Mouse (Mus musculus) embryonic fibroblast, embryonic 13.5 days (primary cell): ENCODE results near the gene Pelo. TPM values are rescaled to one million over a fixed set of nuclear protein-coding genes. Genes with fewer than 3 reads are reported as not detected.

Source experiments
- H3K27ac ChIP-seq: 2 replicates; pipeline ENCODE4 v1.5.1; 2012; ENCODE audit warnings: low read length, control low read depth, inconsistent platforms; ENCODE audit not compliant: insufficient read depth
- H3K4me1 ChIP-seq: 2 replicates; pipeline ENCODE4 v1.6.1; 2011; ENCODE audit warnings: low read length; ENCODE audit not compliant: control insufficient read depth, insufficient read depth
- H3K4me3 ChIP-seq: 2 replicates; pipeline ENCODE4 v1.5.1; 2011; ENCODE audit warnings: mild to moderate bottlenecking, control low read depth, low read length; ENCODE audit not compliant: insufficient read depth
- CTCF ChIP-seq: IDR thresholded peaks from 2 replicates; pipeline ENCODE4 v1.5.1; 2011; ENCODE audit warnings: mild to moderate bottlenecking, control low read depth, low read length, moderate library complexity, borderline replicate concordance; ENCODE audit not compliant: insufficient read depth
- POLR2A ChIP-seq: IDR thresholded peaks from 2 replicates; pipeline ENCODE4 v1.6.1; 2011; ENCODE audit warnings: low read depth, mild to moderate bottlenecking, control low read depth, low read length, moderate library complexity
- polyA plus RNA-seq: library from polyadenylated mRNA; stranded (reverse); fragments of >200 nt; gene quantifications from 2 replicates; pipeline ENCODE4 v1.2.4, GENCODE M21; 2011; ENCODE audit warnings: low read depth; ENCODE audit not compliant: missing spikeins, insufficient read length

The Pelo gene
- 14.1 and 17.0 TPM in 2 replicates for polyA plus RNA-seq

GRCm38 (mm10) chr13:115090069-115090976 lies at the start of gene Pelo:
TSS of gene Pelo (minus strand) at chr13:115090186.
- peaks cover 2% of the 10 kb centered on the region; the same call in 1 of the 2 replicates for H3K4me1 ChIP-seq
- TF ChIP-seq CTCF: no peak
- TF ChIP-seq POLR2A: peak; percentile 94
- H3K4me3 ChIP-seq: peak within 1 kb of the TSS; percentile 62
- H3K27ac ChIP-seq: peak within 1 kb of the TSS; percentile 95

GRCm38 (mm10) chr13:115138513-115138912 lies 48.5 kb upstream of the Pelo start:
- no peak overlapping the region for H3K4me3 ChIP-seq
- TF ChIP-seq POLR2A: no peak
- TF ChIP-seq CTCF: no peak
- H3K27ac ChIP-seq: no peak overlapping the region
- H3K4me1 ChIP-seq: no peaks in the 10 kb centered on the region; the same call in 1 of the 2 replicates

GRCm38 (mm10) chr13:115136761-115137160 lies 46.8 kb upstream of the Pelo start:
- Histone ChIP-seq H3K27ac (no peak overlapping the region), H3K4me1 (no peaks in the 10 kb centered on the region; the same call in 1 of the 2 replicates), H3K4me3 (no peak overlapping the region)
- TF ChIP-seq POLR2A (no peak), CTCF (no peak)

- no peak overlapping the region for H3K27ac ChIP-seq
- no peak overlapping the region for H3K4me3 ChIP-seq
- no peaks in the 10 kb centered on the region for H3K4me1 ChIP-seq
- no peak for TF ChIP-seq CTCF
- TF ChIP-seq POLR2A: no peak
Observed at GRCm38 (mm10) chr13:115132435-115132834, 42.4 kb upstream of the Pelo start.

GRCm38 (mm10) chr13:115131381-115131780 lies 41.4 kb upstream of the Pelo start:
- no peak overlapping the region for H3K4me3 ChIP-seq
- no peaks in the 10 kb centered on the region for H3K4me1 ChIP-seq
- no peak for TF ChIP-seq POLR2A
- TF ChIP-seq CTCF: no peak

GRCm38 (mm10) chr13:115130035-115130434 lies 40.0 kb upstream of the Pelo start:
- no peak overlapping the region for H3K27ac ChIP-seq
- H3K4me3 ChIP-seq: no peak overlapping the region
- no peak for TF ChIP-seq CTCF
- no peak for TF ChIP-seq POLR2A
- no peaks in the 10 kb centered on the region for H3K4me1 ChIP-seq

More at GRCm38 (mm10) chr13:115131381-115131780, 41.4 kb upstream of the Pelo start:
- no peak overlapping the region for H3K27ac ChIP-seq

GRCm38 (mm10) chr13:115127826-115128225 lies 37.8 kb upstream of the Pelo start:
- Histone ChIP-seq H3K4me1 (no peaks in the 10 kb centered on the region), H3K4me3 (no peak overlapping the region), H3K27ac (no peak overlapping the region)
- TF ChIP-seq CTCF (no peak), POLR2A (no peak)

GRCm38 (mm10) chr13:115126534-115126933 lies 36.5 kb upstream of the Pelo start:
- TF ChIP-seq CTCF (no peak), POLR2A (no peak)
- Histone ChIP-seq H3K27ac (no peak overlapping the region), H3K4me3 (no peak overlapping the region), H3K4me1 (no peaks in the 10 kb centered on the region)

GRCm38 (mm10) chr13:115125130-115125529 lies 35.1 kb upstream of the Pelo start:
- Histone ChIP-seq H3K27ac (no peak overlapping the region), H3K4me1 (no peaks in the 10 kb centered on the region), H3K4me3 (no peak overlapping the region)
- no peak for TF ChIP-seq CTCF
- no peak for TF ChIP-seq POLR2A

- H3K27ac ChIP-seq: no peak overlapping the region
Observed at GRCm38 (mm10) chr13:115124521-115124920, 34.5 kb upstream of the Pelo start.

More at GRCm38 (mm10) chr13:115124521-115124920, 34.5 kb upstream of the Pelo start:
- Histone ChIP-seq H3K4me1 (no peaks in the 10 kb centered on the region), H3K4me3 (no peak overlapping the region)
- TF ChIP-seq POLR2A: no peak
- no peak for TF ChIP-seq CTCF
